Mouse (Mus musculus) layer of hippocampus, adult 9-11 months (tissue): ENCODE measurements around the gene Runx2.

ENCODE experiments used
- DNase-seq: peaks from one replicate; pipeline ENCODE4 v3.0.0; 2022

The Runx2 gene

GRCm38 (mm10) chr17:44577791-44578190 is 236.8 kb downstream of the Runx2 start:
- DNase-seq, result no peak

GRCm38 (mm10) chr17:44570899-44571298 is 243.7 kb downstream of the Runx2 start:
- no peak for DNase-seq

GRCm38 (mm10) chr17:44569020-44569621 is 245.5 kb downstream of the Runx2 start:
- no peak for DNase-seq

- DNase-seq, result no peak
Observed at GRCm38 (mm10) chr17:44566992-44567391, 247.6 kb downstream of the Runx2 start.

GRCm38 (mm10) chr17:44565884-44566515 is 248.6 kb downstream of the Runx2 start:
- DNase-seq, result no peak

- DNase-seq, result no peak
Observed at GRCm38 (mm10) chr17:44565311-44565831, 249.2 kb downstream of the Runx2 start.

- no peak for DNase-seq
Observed at GRCm38 (mm10) chr17:44564611-44565198, 249.9 kb downstream of the Runx2 start.

- peak; percentile 33 for DNase-seq
Observed at GRCm38 (mm10) chr17:44560016-44560415, 254.6 kb downstream of the Runx2 start.

- no peak for DNase-seq
Observed at GRCm38 (mm10) chr17:44557199-44558111, 257.1 kb downstream of the Runx2 start.

- no peak for DNase-seq
Observed at GRCm38 (mm10) chr17:44554941-44555340, 259.7 kb downstream of the Runx2 start.

- no peak for DNase-seq
Observed at GRCm38 (mm10) chr17:44549551-44549950, 265.0 kb downstream of the Runx2 start.

GRCm38 (mm10) chr17:44547922-44548321 is 266.7 kb downstream of the Runx2 start:
- no peak for DNase-seq

- peak; percentile 14 for DNase-seq
Observed at GRCm38 (mm10) chr17:44546801-44547200, 267.8 kb downstream of the Runx2 start.

- no peak for DNase-seq
Observed at GRCm38 (mm10) chr17:44545141-44545813, 269.3 kb downstream of the Runx2 start.

- no peak for DNase-seq
Observed at GRCm38 (mm10) chr17:44542706-44543105, 271.9 kb downstream of the Runx2 start.

GRCm38 (mm10) chr17:44540699-44541098 is 273.9 kb downstream of the Runx2 start:
- DNase-seq, result no peak

GRCm38 (mm10) chr17:44538921-44539320 is 275.7 kb downstream of the Runx2 start:
- peak; percentile 63 for DNase-seq

GRCm38 (mm10) chr17:44530000-44530399 is 284.6 kb downstream of the Runx2 start:
- no peak for DNase-seq

- DNase-seq, result no peak
Observed at GRCm38 (mm10) chr17:44528617-44529016, 286.0 kb downstream of the Runx2 start.

- DNase-seq, result no peak
Observed at GRCm38 (mm10) chr17:44524146-44524545, 290.5 kb downstream of the Runx2 start.

GRCm38 (mm10) chr17:44522906-44523305 is 291.7 kb downstream of the Runx2 start:
- DNase-seq, result no peak
